Mouse (Mus musculus): ENCODE results near the gene Aff1. TPM values are rescaled to one million over a fixed set of nuclear protein-coding genes. Genes with fewer than 3 reads are reported as not detected.

Gene Aff1
- polyA plus RNA-seq, 1 experiment, result 16.8 TPM

DNA sequence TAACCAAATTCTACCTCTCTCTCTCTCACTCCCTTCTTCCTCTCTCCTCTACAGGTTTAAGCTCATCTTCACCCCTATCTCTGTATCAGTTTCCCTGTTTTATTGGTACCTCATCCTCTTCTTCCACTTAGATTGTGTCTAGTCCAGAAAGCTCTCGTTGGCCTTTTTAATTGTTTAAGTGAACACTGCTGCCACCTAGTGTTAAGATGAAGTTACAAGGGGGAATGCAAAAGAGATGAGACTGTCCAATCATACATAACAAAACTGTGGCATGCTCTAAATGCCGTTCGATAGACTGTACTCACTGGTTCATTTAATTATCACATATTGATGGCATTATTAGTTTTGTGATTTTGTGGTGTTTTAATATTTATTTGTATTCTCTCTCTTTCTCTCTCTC lies 32.6 kb upstream of the Aff1 start:
- Histone ChIP-seq H3K27me3 (replicated peaks; ENCODE audit: control insufficient read depth, insufficient read depth, low read length) (no peaks in the 10 kb centered on the region), H3K4me3 (ENCODE audit: insufficient read depth, low read depth, low read length) (no peak overlapping the region), H3K27ac (ENCODE audit: insufficient read depth, low read depth, low read length) (no peak overlapping the region), H3K4me1 (ENCODE audit: control insufficient read depth, insufficient read depth, low read length) (no peaks in the 10 kb centered on the region), H3K36me3 (ENCODE audit: control insufficient read depth, insufficient read depth, low read length) (no peaks in the 10 kb centered on the region)
- DNase-seq, result peak; percentile 65
- WGBS, result 14% methylated on average over 3 of the region's 3 CpGs
- TF ChIP-seq CTCF (conservative IDR thresholded peaks at IDR 0.05; ENCODE audit: insufficient read depth, insufficient read length, low read depth, low read length) (no peak; the same call in 1 of the 2 replicates), POLR2A (IDR thresholded peaks at IDR 0.05; ENCODE audit: low read depth, low read length) (no peak)

DNA sequence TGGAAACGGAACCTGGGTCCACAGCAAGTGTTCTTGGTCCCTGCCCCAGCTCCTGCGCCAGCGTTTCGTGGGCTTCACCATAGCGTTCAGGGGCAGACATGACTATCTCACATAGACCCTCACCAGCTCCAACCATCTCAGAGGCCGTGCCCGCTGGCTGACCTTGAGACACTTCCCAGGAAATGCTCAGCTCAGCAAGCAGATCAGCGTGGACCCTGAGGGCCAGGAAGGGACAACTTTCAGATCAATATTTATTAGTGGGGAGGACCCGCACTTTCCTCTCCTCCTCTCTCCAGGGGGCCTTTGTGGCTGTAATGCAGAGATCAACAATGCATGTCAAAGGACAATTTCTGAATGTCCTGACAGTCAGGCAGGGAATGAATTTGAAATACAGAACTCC lies 27.2 kb upstream of the Aff1 start:
- DNase-seq, result no peak
- Histone ChIP-seq H3K4me3 (ENCODE audit: insufficient read depth, low read depth, low read length) (no peak overlapping the region), H3K4me1 (ENCODE audit: control insufficient read depth, insufficient read depth, low read length) (no peaks in the 10 kb centered on the region), H3K27ac (ENCODE audit: insufficient read depth, low read depth, low read length) (no peak overlapping the region), H3K27me3 (replicated peaks; ENCODE audit: control insufficient read depth, insufficient read depth, low read length) (no peaks in the 10 kb centered on the region), H3K36me3 (ENCODE audit: control insufficient read depth, insufficient read depth, low read length) (no peaks in the 10 kb centered on the region)
- TF ChIP-seq POLR2A (IDR thresholded peaks at IDR 0.05; ENCODE audit: low read depth, low read length) (no peak), CTCF (conservative IDR thresholded peaks at IDR 0.05; ENCODE audit: insufficient read depth, insufficient read length, low read depth, low read length) (no peak)
- 78% methylated on average over 9 of the region's 9 CpGs for WGBS

DNA sequence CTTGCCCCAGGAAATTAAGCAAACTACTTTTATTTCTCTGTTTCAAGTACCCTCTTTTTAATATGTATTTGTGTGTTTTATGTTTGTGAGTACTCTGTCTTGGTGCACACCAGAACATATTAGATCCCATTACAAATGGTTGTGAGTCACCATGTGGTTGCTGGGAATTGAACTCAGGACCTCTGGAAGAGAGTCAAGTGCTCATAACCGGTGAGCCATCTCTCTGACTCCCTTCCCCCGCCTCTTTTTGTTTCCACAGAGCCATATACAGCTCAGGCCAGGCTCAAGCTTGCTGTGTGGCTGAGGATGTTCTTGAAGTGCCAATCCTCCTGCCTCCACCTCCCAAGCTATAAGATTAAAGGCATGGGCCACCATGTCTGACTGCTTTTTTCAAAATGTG lies 26.3 kb upstream of the Aff1 start:
- TF ChIP-seq POLR2A (IDR thresholded peaks at IDR 0.05; ENCODE audit: low read depth, low read length), result no peak
- TF ChIP-seq CTCF (conservative IDR thresholded peaks at IDR 0.05; ENCODE audit: insufficient read depth, insufficient read length, low read depth, low read length), result no peak
- DNase-seq, result no peak
- no peaks in the 10 kb centered on the region for H3K4me1 ChIP-seq (ENCODE audit: control insufficient read depth, insufficient read depth, low read length)
- no peak overlapping the region for H3K27ac ChIP-seq (ENCODE audit: insufficient read depth, low read depth, low read length)
- H3K27me3 ChIP-seq (replicated peaks; ENCODE audit: control insufficient read depth, insufficient read depth, low read length), result no peaks in the 10 kb centered on the region
- 66% methylated on average over 2 of the region's 2 CpGs for WGBS
- H3K36me3 ChIP-seq (ENCODE audit: control insufficient read depth, insufficient read depth, low read length), result no peaks in the 10 kb centered on the region
- H3K4me3 ChIP-seq (ENCODE audit: insufficient read depth, low read depth, low read length), result no peak overlapping the region

DNA sequence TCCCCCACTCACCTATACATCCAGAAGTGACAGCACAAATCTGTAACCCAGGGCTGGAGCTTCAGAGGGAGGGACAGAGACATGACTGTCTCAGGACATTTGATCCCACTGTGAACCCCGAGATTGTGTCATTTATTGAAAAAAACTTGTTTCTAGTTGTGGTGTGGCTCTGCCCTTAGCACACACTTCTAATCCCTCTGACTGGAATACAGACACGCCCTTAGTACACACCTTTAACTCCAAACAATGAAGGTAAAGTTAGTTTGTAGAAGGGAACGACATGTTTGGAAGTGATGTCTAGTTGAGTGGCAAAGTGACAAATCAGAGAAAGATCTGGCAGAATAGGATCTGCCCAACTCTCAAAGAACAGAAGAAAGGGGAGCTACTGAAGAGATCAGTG lies 20.3 kb upstream of the Aff1 start:
- Histone ChIP-seq H3K27ac (ENCODE audit: insufficient read depth, low read depth, low read length) (no peak overlapping the region), H3K4me3 (ENCODE audit: insufficient read depth, low read depth, low read length) (no peak overlapping the region), H3K4me1 (ENCODE audit: control insufficient read depth, insufficient read depth, low read length) (no peaks in the 10 kb centered on the region), H3K36me3 (ENCODE audit: control insufficient read depth, insufficient read depth, low read length) (no peaks in the 10 kb centered on the region), H3K27me3 (replicated peaks; ENCODE audit: control insufficient read depth, insufficient read depth, low read length) (no peaks in the 10 kb centered on the region)
- no peak for DNase-seq
- 84% methylated on average over 3 of the region's 3 CpGs for WGBS
- TF ChIP-seq POLR2A (IDR thresholded peaks at IDR 0.05; ENCODE audit: low read depth, low read length), result no peak
- TF ChIP-seq CTCF (conservative IDR thresholded peaks at IDR 0.05; ENCODE audit: insufficient read depth, insufficient read length, low read depth, low read length), result no peak

DNA sequence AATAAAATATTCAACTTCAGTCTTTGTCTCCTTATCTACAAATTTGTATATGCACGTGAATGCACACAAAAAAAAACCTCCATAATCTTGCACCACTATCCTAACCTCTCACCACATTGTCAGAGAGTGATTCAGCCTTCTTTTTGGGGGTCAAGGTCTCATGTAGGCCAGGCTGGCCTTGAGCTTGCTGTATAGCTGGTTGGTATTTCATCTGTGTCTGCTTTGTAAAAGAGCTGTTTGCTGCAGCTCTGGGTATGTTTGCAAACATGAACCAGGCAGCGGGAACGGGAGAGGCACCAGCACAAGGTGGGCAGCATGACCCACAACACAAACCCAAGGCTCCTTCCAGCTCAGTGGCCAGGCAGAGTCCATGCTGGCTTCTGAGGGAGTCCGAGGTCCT lies 18.6 kb upstream of the Aff1 start:
- WGBS, result 76% methylated on average over 4 of the region's 4 CpGs
- H3K27ac ChIP-seq (ENCODE audit: insufficient read depth, low read depth, low read length), result no peak overlapping the region
- TF ChIP-seq CTCF (conservative IDR thresholded peaks at IDR 0.05; ENCODE audit: insufficient read depth, insufficient read length, low read depth, low read length) (no peak), POLR2A (IDR thresholded peaks at IDR 0.05; ENCODE audit: low read depth, low read length) (no peak)
- no peak for DNase-seq
- H3K27me3 ChIP-seq (replicated peaks; ENCODE audit: control insufficient read depth, insufficient read depth, low read length), result no peaks in the 10 kb centered on the region
- no peak overlapping the region for H3K4me3 ChIP-seq (ENCODE audit: insufficient read depth, low read depth, low read length)
- no peaks in the 10 kb centered on the region for H3K4me1 ChIP-seq (ENCODE audit: control insufficient read depth, insufficient read depth, low read length)
- no peaks in the 10 kb centered on the region for H3K36me3 ChIP-seq (ENCODE audit: control insufficient read depth, insufficient read depth, low read length)

DNA sequence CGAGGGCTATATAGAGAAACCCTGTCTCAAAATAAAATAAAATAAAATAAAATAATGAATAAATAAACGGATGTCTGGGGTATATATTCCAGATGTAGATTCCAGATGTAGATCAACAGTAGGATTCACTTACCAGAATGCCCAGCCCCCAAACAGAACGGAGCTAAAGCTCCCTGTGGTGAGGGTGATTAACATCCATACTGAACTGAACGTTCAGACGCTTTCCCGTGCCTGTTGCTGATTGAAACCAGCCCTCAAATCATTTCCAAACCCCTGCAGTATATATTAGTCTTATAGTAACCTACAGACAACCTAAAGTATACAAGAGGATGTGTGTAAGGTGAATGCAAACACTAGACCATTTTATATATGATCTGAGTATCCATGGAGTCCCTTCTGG lies 17.7 kb upstream of the Aff1 start:
- no peak for DNase-seq
- Histone ChIP-seq H3K36me3 (ENCODE audit: control insufficient read depth, insufficient read depth, low read length) (no peaks in the 10 kb centered on the region), H3K4me1 (ENCODE audit: control insufficient read depth, insufficient read depth, low read length) (no peaks in the 10 kb centered on the region), H3K4me3 (ENCODE audit: insufficient read depth, low read depth, low read length) (no peak overlapping the region), H3K27ac (ENCODE audit: insufficient read depth, low read depth, low read length) (no peak overlapping the region), H3K27me3 (replicated peaks; ENCODE audit: control insufficient read depth, insufficient read depth, low read length) (no peaks in the 10 kb centered on the region)
- 76% methylated on average over 6 of the region's 6 CpGs for WGBS
- TF ChIP-seq POLR2A (IDR thresholded peaks at IDR 0.05; ENCODE audit: low read depth, low read length) (no peak), CTCF (conservative IDR thresholded peaks at IDR 0.05; ENCODE audit: insufficient read depth, insufficient read length, low read depth, low read length) (no peak)

DNA sequence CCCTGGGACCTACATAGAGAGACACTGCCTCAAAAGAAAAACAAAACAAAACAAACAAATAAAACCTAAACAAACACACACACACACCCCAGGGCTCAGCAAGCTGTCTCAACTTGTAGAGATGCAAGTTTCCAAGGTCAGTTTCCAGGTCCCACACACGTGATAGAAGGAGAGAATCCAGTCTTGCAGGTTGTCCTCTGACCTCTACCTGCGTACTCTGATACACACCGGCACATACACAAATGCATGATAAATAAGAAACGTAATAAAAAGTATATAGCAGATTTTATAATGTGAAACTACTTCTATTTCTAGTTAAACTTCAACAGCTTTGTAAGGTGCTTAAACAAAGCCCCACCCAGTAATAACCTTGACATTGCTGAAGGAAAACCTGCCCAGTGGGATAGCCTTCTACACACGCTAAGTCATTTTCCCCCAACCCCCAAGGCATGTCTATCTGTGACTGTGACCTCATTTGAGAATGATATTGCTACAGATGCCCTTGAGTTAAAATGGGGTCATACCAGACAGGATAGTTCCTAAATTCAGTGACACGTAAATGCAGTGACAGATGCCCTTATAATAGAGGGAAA lies 15.8 kb upstream of the Aff1 start:
- no peaks in the 10 kb centered on the region for H3K27me3 ChIP-seq (replicated peaks; ENCODE audit: control insufficient read depth, insufficient read depth, low read length)
- H3K4me3 ChIP-seq (ENCODE audit: insufficient read depth, low read depth, low read length), result no peak overlapping the region
- WGBS, result 63% methylated on average over 6 of the region's 6 CpGs
- H3K27ac ChIP-seq (ENCODE audit: insufficient read depth, low read depth, low read length), result no peak overlapping the region; the same call in 1 of the 2 replicates
- no peaks in the 10 kb centered on the region for H3K4me1 ChIP-seq (ENCODE audit: control insufficient read depth, insufficient read depth, low read length)
- TF ChIP-seq POLR2A (IDR thresholded peaks at IDR 0.05; ENCODE audit: low read depth, low read length), result no peak
- TF ChIP-seq CTCF (conservative IDR thresholded peaks at IDR 0.05; ENCODE audit: insufficient read depth, insufficient read length, low read depth, low read length), result no peak
- no peak for DNase-seq
- no peaks in the 10 kb centered on the region for H3K36me3 ChIP-seq (ENCODE audit: control insufficient read depth, insufficient read depth, low read length)

All from kidney, adult 2 months (tissue).